ENCODE assay signal across 21 mouse cellular contexts in genomic region chr1:87263257-87263656, GRCm38 (mm10). TPM values are rescaled to one million over a fixed set of nuclear protein-coding genes. Genes with fewer than 3 reads are reported as not detected.
DNase-seq lines count a peak whose midpoint lies in the region; ATAC-seq and TF ChIP-seq lines count a peak whose summit lies in the region.
"Had no signal": no experiment of that assay in that cellular context is flagged by ENCODE, and none has a peak within 500 bp of the region (broad histone marks: within the 10 kb centered on the region; RNA-seq: fewer than 3 reads in every experiment).

No protein-coding gene starts in this region.

- H3K4me1 ChIP-seq in hindbrain, embryonic 13.5 days (replicated peaks): peaks cover 30% of the 10 kb centered on the region
- H3K4me1 ChIP-seq in hindbrain, embryonic 10.5 days (replicated peaks): peaks cover 38% of the 10 kb centered on the region
- H3K4me1 ChIP-seq in testis, adult 2 months (ENCODE audit: control insufficient read depth, insufficient read depth, low read length): peaks cover 27% of the 10 kb centered on the region
- H3K4me1 ChIP-seq in forebrain, embryonic 15.5 days: peaks cover 29% of the 10 kb centered on the region

- no peak overlapping the region for H3K27ac ChIP-seq in hindbrain, embryonic 13.5 days
- H3K27ac ChIP-seq in hindbrain, embryonic 10.5 days: no peak overlapping the region
- no peak overlapping the region; the same call in 1 of the 2 replicates for H3K27ac ChIP-seq in testis, adult 2 months (ENCODE audit: control insufficient read depth, insufficient read depth, low read depth, low read length)
- H3K27ac ChIP-seq in forebrain, embryonic 15.5 days (replicated peaks): no peak overlapping the region

- peaks cover 93% of the 10 kb centered on the region for H3K27me3 ChIP-seq in hindbrain, embryonic 13.5 days
- H3K27me3 ChIP-seq in hindbrain, embryonic 10.5 days (ENCODE audit: insufficient read depth, poor library complexity, severe bottlenecking): peaks cover 96% of the 10 kb centered on the region
- H3K27me3 ChIP-seq in testis, adult 2 months (ENCODE audit: control insufficient read depth, insufficient read depth, low read length): no peaks in the 10 kb centered on the region
- H3K27me3 ChIP-seq in forebrain, embryonic 15.5 days: peaks cover 42% of the 10 kb centered on the region

- no peaks in the 10 kb centered on the region for H3K9me3 ChIP-seq in hindbrain, embryonic 13.5 days
- H3K9me3 ChIP-seq in hindbrain, embryonic 10.5 days: no peaks in the 10 kb centered on the region
- no peaks in the 10 kb centered on the region for H3K9me3 ChIP-seq in forebrain, embryonic 15.5 days

- TF ChIP-seq POLR2A in testis, adult 2 months (IDR thresholded peaks at IDR 0.05; ENCODE audit: control insufficient read depth, low read depth, low read length): no peak

- H3K9ac ChIP-seq in hindbrain, embryonic 13.5 days: no peak overlapping the region
- no peak overlapping the region for H3K9ac ChIP-seq in forebrain, embryonic 15.5 days (replicated peaks)

- TF ChIP-seq CTCF in testis, adult 2 months (IDR thresholded peaks at IDR 0.05; ENCODE audit: control insufficient read depth, insufficient read depth, insufficient replicate concordance, low read depth, low read length): no peak

- no peak for DNase-seq in hindbrain, embryonic 10.5 days (ENCODE audit: low spot score)
- DNase-seq in testis, postnatal 10 days (ENCODE audit: low spot score): no peak
- peak; percentile 46 for DNase-seq in retina, postnatal 1 day
- no peak for DNase-seq in cerebellum, postnatal 25 days
- DNase-seq in adrenal gland, postnatal 14 days: no peak
- DNase-seq: adrenal gland, postnatal 10 days; gastrocnemius, postnatal 25 days; kidney, adult 2 months; kidney, postnatal 36 days; liver; lung, adult 18-20 months; lung, postnatal 4 days had no signal

- ATAC-seq in hindbrain, embryonic 13.5 days (ENCODE audit: low FRiP score): no peak
- no peak for ATAC-seq in forebrain, embryonic 15.5 days (replicated peaks)

- peak overlapping the region; percentile 96; the same call in 1 of the 2 replicates for H3K4me2 ChIP-seq in hindbrain, embryonic 13.5 days
- peak overlapping the region; percentile 100; the same call in 1 of the 2 replicates for H3K4me2 ChIP-seq in forebrain, embryonic 15.5 days (replicated peaks)

- no peak overlapping the region for H3K4me3 ChIP-seq in hindbrain, embryonic 13.5 days
- H3K4me3 ChIP-seq in hindbrain, embryonic 10.5 days: no peak overlapping the region; the same call in 1 of the 2 replicates
- peak overlapping the region; percentile 69 for H3K4me3 ChIP-seq in testis, adult 2 months (ENCODE audit: control insufficient read depth, low read depth, low read length)
- no peak overlapping the region for H3K4me3 ChIP-seq in forebrain, embryonic 15.5 days

- no peaks in the 10 kb centered on the region for H3K36me3 ChIP-seq in hindbrain, embryonic 13.5 days
- H3K36me3 ChIP-seq in hindbrain, embryonic 10.5 days: no peaks in the 10 kb centered on the region
- no peaks in the 10 kb centered on the region for H3K36me3 ChIP-seq in testis, adult 2 months (ENCODE audit: control insufficient read depth, insufficient read depth, low read length)
- no peaks in the 10 kb centered on the region for H3K36me3 ChIP-seq in forebrain, embryonic 15.5 days
- H3K36me3 ChIP-seq: heart, embryonic 12.5 days had no signal

- 1% methylated on average over 9 of the region's 9 CpGs for WGBS in hindbrain, embryonic 13.5 days
- WGBS in hindbrain, embryonic 10.5 days: 2% methylated on average over 9 of the region's 9 CpGs
- 3% methylated on average over 9 of the region's 9 CpGs for WGBS in forebrain, embryonic 15.5 days

RNA-seq across cellular contexts. Expression of gene Efhd1, which starts 0.9 kb away (rescaled TPM):
- polyA plus RNA-seq in hindbrain, embryonic 13.5 days (2015; fragmentation: Nextera tagmentation; extraction: Ambion mirVana): 1.3 and 1.5 TPM in 2 replicates
- polyA plus RNA-seq in hindbrain, embryonic 10.5 days (2016; fragmentation: Nextera tagmentation; extraction: Ambion mirVana): 0.14 and 0.49 TPM in 2 replicates
- polyA plus RNA-seq in testis, adult 2 months (2012; rRNA removed): 418 and 483 TPM in 2 replicates
- polyA plus RNA-seq in forebrain, embryonic 15.5 days (2015; fragmentation: Nextera tagmentation; extraction: Ambion mirVana): 0.89 and 0.90 TPM in 2 replicates
- 245 and 250 TPM in 2 replicates for total RNA-seq in adrenal gland, postnatal 14 days (2021)
- total RNA-seq: hematopoietic stem cell, adult 5-6 weeks had no signal

RNA-seq across cellular contexts. Expression of gene Eif4e2, which starts 49.5 kb away (rescaled TPM):
- 105 and 106 TPM in 2 replicates for polyA plus RNA-seq in hindbrain, embryonic 13.5 days (2015; fragmentation: Nextera tagmentation; extraction: Ambion mirVana)
- 172 and 173 TPM in 2 replicates for polyA plus RNA-seq in hindbrain, embryonic 10.5 days (2016; fragmentation: Nextera tagmentation; extraction: Ambion mirVana)
- polyA plus RNA-seq in testis, adult 2 months (2012; rRNA removed): 127 and 132 TPM in 2 replicates
- polyA plus RNA-seq in forebrain, embryonic 15.5 days (2015; fragmentation: Nextera tagmentation; extraction: Ambion mirVana): 93.5 and 98.5 TPM in 2 replicates
- 94.4 and 104 TPM in 2 replicates for total RNA-seq in adrenal gland, postnatal 14 days (2021)

RNA-seq across cellular contexts. Expression of gene Chrng, which starts 58.8 kb away (rescaled TPM):
- 0.35 and 0.58 TPM in 2 replicates for polyA plus RNA-seq in hindbrain, embryonic 13.5 days (2015; fragmentation: Nextera tagmentation; extraction: Ambion mirVana)
- 0.37 and 1.3 TPM in 2 replicates for polyA plus RNA-seq in hindbrain, embryonic 10.5 days (2016; fragmentation: Nextera tagmentation; extraction: Ambion mirVana)
- not detected in 2 replicates for polyA plus RNA-seq in testis, adult 2 months (2012; rRNA removed)
- polyA plus RNA-seq in forebrain, embryonic 15.5 days (2015; fragmentation: Nextera tagmentation; extraction: Ambion mirVana): not detected in 2 replicates
- not detected in 2 replicates for total RNA-seq in adrenal gland, postnatal 14 days (2021)
- total RNA-seq: hematopoietic stem cell, adult 5-6 weeks; layer of hippocampus, postnatal 14 days; left cerebral cortex, postnatal 25 days had no signal
- polyA plus RNA-seq: frontal cortex, adult 2 months; kidney, adult 2 months; stomach, embryonic 14.5 days had no signal

Comparison
In these comparisons a context has a peak if more than half of its experiments do, and no peak if none do; other contexts are left out.
1. RNA of gene Efhd1, which starts 0.9 kb away (polyA plus RNA-seq): 418 to 483 TPM in testis, adult 2 months; 1.3 to 1.5 TPM in hindbrain, embryonic 13.5 days, 0.89 to 0.90 TPM in forebrain, embryonic 15.5 days and 0.14 to 0.49 TPM in hindbrain, embryonic 10.5 days; every median in the first group is over 100 times any median in the second.